Mouse (Mus musculus): ENCODE results near the gene Sirt2. TPM values are rescaled to one million over a fixed set of nuclear protein-coding genes. Genes with fewer than 3 reads are reported as not detected.
A peak's percentile ranks its signal among the peaks of the same experiment; 100 is the strongest.

Gene Sirt2
- polyA plus RNA-seq, 1 experiment from 2014 or later, result 50.3 TPM

GRCm38 (mm10) chr7:28817524-28817923 is 51.0 kb downstream of the Sirt2 start:
- H3K36me3 ChIP-seq, result peaks cover 98% of the 10 kb centered on the region
- H3K27me3 ChIP-seq, result no peaks in the 10 kb centered on the region
- no peak overlapping the region for H3K27ac ChIP-seq
- no peak overlapping the region for H3K9ac ChIP-seq
- H3K4me3 ChIP-seq, result no peak overlapping the region
- no peak overlapping the region for H3K4me2 ChIP-seq
- H3K4me1 ChIP-seq (replicated peaks), result peaks cover 87% of the 10 kb centered on the region
- ATAC-seq (replicated peaks; ENCODE audit: insufficient number of reproducible peaks, insufficient read depth, low FRiP score, low read depth), result no peak
- no peaks in the 10 kb centered on the region for H3K9me3 ChIP-seq (replicated peaks)
- 56% methylated on average over 6 of the region's 6 CpGs for WGBS

DNA sequence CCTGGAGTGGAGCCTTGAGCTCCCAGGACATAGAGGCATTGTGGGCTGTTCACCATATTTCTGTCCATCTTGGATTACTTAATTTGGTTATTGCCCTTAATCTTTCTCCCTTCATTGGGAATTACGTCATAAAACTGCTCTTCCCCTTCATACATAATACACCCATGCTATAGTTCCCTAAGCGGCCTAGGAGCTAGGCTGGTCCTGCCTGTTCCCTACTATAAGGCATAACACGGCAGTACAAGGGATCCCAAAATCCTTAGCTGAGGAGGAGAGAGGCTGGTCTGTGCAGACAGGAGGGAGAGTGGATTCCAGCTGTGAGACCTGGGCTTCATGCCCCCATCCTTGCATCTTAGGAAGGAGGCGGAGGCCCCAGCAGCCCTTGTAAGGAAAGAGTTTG is 51.4 kb downstream of the Sirt2 start:
- H3K9me3 ChIP-seq (replicated peaks), result no peaks in the 10 kb centered on the region
- H3K4me1 ChIP-seq (replicated peaks), result peaks cover 83% of the 10 kb centered on the region
- H3K36me3 ChIP-seq, result peaks cover 98% of the 10 kb centered on the region
- WGBS, result 76% methylated on average over 4 of the region's 4 CpGs
- H3K27me3 ChIP-seq, result no peaks in the 10 kb centered on the region
- no peak overlapping the region for H3K27ac ChIP-seq
- no peak for ATAC-seq (replicated peaks; ENCODE audit: insufficient number of reproducible peaks, insufficient read depth, low FRiP score, low read depth)
- no peak overlapping the region for H3K4me3 ChIP-seq
- H3K9ac ChIP-seq, result no peak overlapping the region
- H3K4me2 ChIP-seq, result no peak overlapping the region

DNA sequence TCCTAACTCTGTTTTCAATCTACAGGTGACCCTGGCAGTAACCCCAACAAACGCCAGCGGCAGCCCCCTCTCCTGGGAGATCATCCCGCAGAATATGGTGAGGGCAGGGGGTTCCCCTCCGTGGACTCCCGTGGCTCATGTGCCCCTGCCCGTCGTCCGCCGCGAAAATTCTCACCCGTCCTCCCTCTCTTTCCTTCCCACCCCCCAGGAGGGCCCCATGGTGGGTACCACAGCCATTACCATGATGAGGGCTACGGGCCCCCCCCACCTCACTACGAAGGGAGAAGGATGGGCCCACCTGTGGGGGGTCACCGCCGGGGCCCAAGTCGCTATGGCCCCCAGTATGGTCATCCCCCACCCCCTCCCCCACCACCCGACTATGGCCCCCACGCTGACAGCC is 51.9 kb downstream of the Sirt2 start:
- no peak overlapping the region for H3K9ac ChIP-seq
- H3K9me3 ChIP-seq (replicated peaks), result no peaks in the 10 kb centered on the region
- no peak overlapping the region for H3K4me2 ChIP-seq
- no peak for ATAC-seq (replicated peaks; ENCODE audit: insufficient number of reproducible peaks, insufficient read depth, low FRiP score, low read depth)
- no peaks in the 10 kb centered on the region for H3K27me3 ChIP-seq
- H3K27ac ChIP-seq, result no peak overlapping the region
- no peak overlapping the region for H3K4me3 ChIP-seq
- H3K4me1 ChIP-seq (replicated peaks), result peaks cover 80% of the 10 kb centered on the region
- 88% methylated on average over 18 of the region's 18 CpGs for WGBS
- H3K36me3 ChIP-seq, result peaks cover 95% of the 10 kb centered on the region

- H3K4me3 ChIP-seq, result no peak overlapping the region
- peaks cover 79% of the 10 kb centered on the region for H3K4me1 ChIP-seq (replicated peaks)
- H3K4me2 ChIP-seq, result no peak overlapping the region
- peaks cover 90% of the 10 kb centered on the region for H3K36me3 ChIP-seq
- H3K9ac ChIP-seq, result no peak overlapping the region
- no peaks in the 10 kb centered on the region for H3K27me3 ChIP-seq
- H3K27ac ChIP-seq, result no peak overlapping the region
- WGBS, result 76% methylated on average over 4 of the region's 4 CpGs
- no peak for ATAC-seq (replicated peaks; ENCODE audit: insufficient number of reproducible peaks, insufficient read depth, low FRiP score, low read depth)
- H3K9me3 ChIP-seq (replicated peaks), result no peaks in the 10 kb centered on the region
Observed at GRCm38 (mm10) chr7:28818861-28819452, 52.4 kb downstream of the Sirt2 start.

DNA sequence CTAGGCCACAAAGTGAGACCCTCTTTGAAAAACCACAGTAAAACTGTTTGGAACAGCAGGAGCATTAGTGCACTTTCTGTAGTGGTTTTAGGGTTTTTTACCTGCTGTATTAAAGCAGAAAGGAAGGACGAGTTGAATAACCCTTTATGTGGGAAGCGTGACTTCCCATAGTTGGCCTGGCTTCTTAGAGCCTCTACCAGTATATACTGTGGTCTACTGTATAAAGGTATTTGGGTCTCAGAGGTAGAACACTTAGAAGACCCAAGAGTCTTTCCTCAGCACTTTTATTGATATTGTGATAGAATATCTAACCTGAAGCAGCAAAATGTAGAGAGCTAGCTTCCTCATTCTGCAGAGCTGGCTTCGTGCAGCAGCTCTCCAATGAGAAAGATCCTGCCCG is 53.0 kb downstream of the Sirt2 start:
- Histone ChIP-seq H3K4me1 (replicated peaks) (peaks cover 77% of the 10 kb centered on the region), H3K4me3 (no peak overlapping the region), H3K9ac (no peak overlapping the region), H3K4me2 (no peak overlapping the region), H3K27me3 (no peaks in the 10 kb centered on the region), H3K36me3 (peaks cover 83% of the 10 kb centered on the region), H3K27ac (peak overlapping the region; percentile 59; the same call in 1 of the 2 replicates), H3K9me3 (replicated peaks) (no peaks in the 10 kb centered on the region)
- WGBS, result 85% methylated on average over 4 of the region's 4 CpGs
- no peak for ATAC-seq (replicated peaks; ENCODE audit: insufficient number of reproducible peaks, insufficient read depth, low FRiP score, low read depth)

DNA sequence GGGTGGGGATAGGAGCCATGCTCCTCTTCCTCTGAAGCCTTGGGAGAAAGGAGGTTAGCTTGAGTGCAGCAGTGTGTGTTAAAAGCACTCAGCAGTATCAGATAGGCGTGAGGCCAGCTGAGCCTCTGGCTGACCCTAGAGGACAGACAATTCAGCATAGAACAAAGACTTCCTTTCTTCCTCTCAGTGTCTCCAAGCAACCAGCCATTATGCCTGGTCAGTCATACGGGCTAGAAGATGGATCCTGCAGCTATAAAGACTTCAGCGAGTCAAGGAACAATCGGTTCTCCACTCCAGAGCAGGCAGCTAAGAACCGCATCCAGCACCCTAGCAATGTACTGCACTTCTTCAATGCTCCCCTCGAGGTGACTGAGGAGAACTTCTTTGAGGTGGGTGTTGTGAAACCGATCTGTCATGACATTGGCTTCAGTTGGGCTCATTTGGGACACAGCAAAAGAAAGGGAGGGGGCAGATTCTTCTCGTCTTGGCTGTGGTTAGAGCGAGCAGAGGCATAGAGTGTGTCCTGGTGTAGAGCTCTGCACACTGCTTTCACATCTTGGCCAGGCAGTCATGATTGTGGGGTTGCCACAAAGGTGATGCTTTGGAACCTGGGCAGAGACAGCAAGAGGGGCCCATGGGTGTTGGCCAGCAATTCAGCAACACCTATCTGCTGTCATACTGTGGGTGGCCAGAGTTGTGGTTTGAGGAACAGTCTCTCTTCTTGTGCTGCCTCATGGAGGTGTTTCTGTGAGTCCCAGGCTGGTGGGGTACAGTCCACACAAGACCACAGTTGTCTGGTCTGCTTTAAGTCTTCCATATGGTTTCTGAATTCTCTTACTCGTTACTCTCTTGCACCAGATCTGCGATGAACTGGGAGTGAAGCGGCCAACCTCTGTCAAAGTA is 54.1 kb downstream of the Sirt2 start:
- 56% methylated on average over 12 of the region's 12 CpGs for WGBS
- Histone ChIP-seq H3K4me1 (replicated peaks) (peaks cover 72% of the 10 kb centered on the region), H3K4me2 (no peak overlapping the region), H3K9me3 (replicated peaks) (no peaks in the 10 kb centered on the region), H3K27me3 (no peaks in the 10 kb centered on the region), H3K4me3 (no peak overlapping the region), H3K9ac (peak overlapping the region; percentile 26), H3K27ac (peak overlapping the region; percentile 59), H3K36me3 (peaks cover 73% of the 10 kb centered on the region)
- no peak for ATAC-seq (replicated peaks; ENCODE audit: insufficient number of reproducible peaks, insufficient read depth, low FRiP score, low read depth)

- Histone ChIP-seq H3K9me3 (replicated peaks) (no peaks in the 10 kb centered on the region), H3K36me3 (peaks cover 66% of the 10 kb centered on the region), H3K4me1 (replicated peaks) (peaks cover 73% of the 10 kb centered on the region), H3K4me2 (no peak overlapping the region), H3K27me3 (no peaks in the 10 kb centered on the region), H3K9ac (0 out of 2 replicates have a peak overlapping the region, but pooled peaks have one; percentile 14), H3K27ac (peak overlapping the region; percentile 59), H3K4me3 (no peak overlapping the region)
- peak; percentile 21 for ATAC-seq (replicated peaks; ENCODE audit: insufficient number of reproducible peaks, insufficient read depth, low FRiP score, low read depth)
- 44% methylated on average over 10 of the region's 10 CpGs for WGBS
Observed at GRCm38 (mm10) chr7:28821261-28821831, 54.8 kb downstream of the Sirt2 start.

DNA sequence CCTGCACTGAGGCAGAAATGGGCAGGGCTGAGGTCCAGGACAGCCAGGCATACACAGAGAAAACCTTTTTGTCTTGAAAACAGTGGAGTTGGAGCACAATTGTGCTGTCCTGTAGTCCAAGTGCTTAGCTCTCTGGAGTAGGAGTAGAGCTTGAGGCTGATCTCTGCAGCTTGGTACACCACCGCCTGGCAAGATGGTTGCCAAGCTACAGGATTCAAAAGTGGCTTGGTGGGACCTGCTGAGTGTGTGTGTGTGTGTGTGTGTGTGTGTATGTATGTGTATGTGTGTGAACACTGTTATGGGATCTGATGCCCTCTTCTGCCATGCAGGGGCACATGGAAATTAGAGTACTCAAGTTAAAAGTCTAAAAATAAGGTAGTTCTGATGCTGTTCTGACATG is 56.0 kb downstream of the Sirt2 start:
- Histone ChIP-seq H3K4me1 (replicated peaks) (peaks cover 68% of the 10 kb centered on the region), H3K27ac (no peak overlapping the region), H3K9me3 (replicated peaks) (no peaks in the 10 kb centered on the region), H3K4me2 (no peak overlapping the region), H3K9ac (no peak overlapping the region), H3K4me3 (no peak overlapping the region), H3K36me3 (peaks cover 54% of the 10 kb centered on the region), H3K27me3 (no peaks in the 10 kb centered on the region)
- no peak for ATAC-seq (replicated peaks; ENCODE audit: insufficient number of reproducible peaks, insufficient read depth, low FRiP score, low read depth)
- 68% methylated on average over 1 of the region's 1 CpGs for WGBS

DNA sequence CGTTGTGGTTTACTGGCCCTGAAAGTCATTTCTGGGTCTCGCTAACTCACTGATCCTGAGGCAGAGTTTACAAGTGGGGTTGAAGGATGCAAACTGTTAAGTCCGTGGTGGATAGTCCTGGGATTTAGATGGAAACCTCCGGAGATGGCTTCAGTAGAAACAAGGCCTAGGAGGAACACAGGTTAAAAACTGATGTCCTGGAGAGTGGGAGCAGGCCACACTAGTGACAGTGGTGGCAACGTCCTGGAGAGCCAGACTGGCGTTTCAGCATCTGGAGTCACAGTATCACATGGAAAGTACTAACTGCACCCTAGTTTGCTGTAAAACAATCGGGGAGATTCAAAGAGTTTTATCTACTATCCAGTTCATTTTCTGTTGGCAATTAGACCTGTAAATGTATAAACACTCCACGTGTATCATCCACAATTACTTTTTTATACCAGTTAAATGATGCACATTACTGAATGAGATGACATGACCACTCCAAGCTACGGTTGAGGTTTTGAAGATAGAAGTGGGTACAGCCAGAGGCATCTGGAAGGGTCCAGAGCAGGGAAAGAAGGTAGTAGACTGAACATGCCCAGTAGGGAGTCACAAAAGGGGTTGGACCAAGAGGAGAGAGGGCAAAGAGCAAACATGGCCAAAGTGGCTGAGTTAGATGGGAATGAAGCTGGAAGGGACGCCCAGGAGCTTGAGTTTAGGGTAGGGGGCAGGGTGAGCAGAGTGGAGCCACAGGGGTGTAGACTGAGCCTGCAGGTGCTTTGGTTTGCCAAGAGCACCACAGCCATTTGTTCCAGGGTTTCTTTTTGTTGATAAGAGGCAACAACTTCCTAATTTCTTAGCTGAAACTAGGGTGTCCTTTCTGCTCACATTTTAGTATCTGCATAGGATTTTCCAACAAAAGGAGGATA is 56.7 kb downstream of the Sirt2 start:
- Histone ChIP-seq H3K4me2 (no peak overlapping the region), H3K9ac (no peak overlapping the region), H3K9me3 (replicated peaks) (no peaks in the 10 kb centered on the region), H3K27ac (peak overlapping the region; percentile 88), H3K27me3 (no peaks in the 10 kb centered on the region), H3K36me3 (peaks cover 47% of the 10 kb centered on the region), H3K4me1 (replicated peaks) (peaks cover 67% of the 10 kb centered on the region), H3K4me3 (no peak overlapping the region)
- ATAC-seq (replicated peaks; ENCODE audit: insufficient number of reproducible peaks, insufficient read depth, low FRiP score, low read depth), result no peak
- WGBS, result 53% methylated on average over 10 of the region's 10 CpGs

GRCm38 (mm10) chr7:28823932-28824331 is 57.4 kb downstream of the Sirt2 start:
- H3K4me3 ChIP-seq, result no peak overlapping the region
- H3K4me2 ChIP-seq, result no peak overlapping the region
- peak overlapping the region; percentile 88 for H3K27ac ChIP-seq
- H3K4me1 ChIP-seq (replicated peaks), result peaks cover 61% of the 10 kb centered on the region
- no peak overlapping the region for H3K9ac ChIP-seq
- WGBS, result 39% methylated on average over 2 of the region's 2 CpGs
- no peaks in the 10 kb centered on the region for H3K9me3 ChIP-seq (replicated peaks)
- no peak for ATAC-seq (replicated peaks; ENCODE audit: insufficient number of reproducible peaks, insufficient read depth, low FRiP score, low read depth)
- H3K36me3 ChIP-seq, result peaks cover 40% of the 10 kb centered on the region
- H3K27me3 ChIP-seq, result no peaks in the 10 kb centered on the region

Data from heart, embryonic 15.5 days (tissue).